Mouse (Mus musculus) bone marrow macrophage, adult 2 months (primary cell): ENCODE results near the gene Slc39a7.
A peak's percentile ranks its signal among the peaks of the same experiment; 100 is the strongest.

Source experiments
- CTCF ChIP-seq: IDR thresholded peaks from 2 replicates; pipeline ENCODE4 v1.5.1; 2012; ENCODE audit warnings: low read depth, mild to moderate bottlenecking, low read length, moderate library complexity
- POLR2A ChIP-seq: IDR thresholded peaks from 2 replicates; pipeline ENCODE4 v1.6.1; 2012; ENCODE audit warnings: mild to moderate bottlenecking, low read depth, low read length, borderline replicate concordance

- TF ChIP-seq CTCF: peak; percentile 79
- TF ChIP-seq POLR2A: no peak
Measured at GRCm38 (mm10) chr17:34003426-34003825, 28.1 kb downstream of the Slc39a7 start.
